Mouse (Mus musculus) heart, postnatal 0 days (tissue): ENCODE measurements around the gene Pdzrn3. TPM values are rescaled to one million over a fixed set of nuclear protein-coding genes. Genes with fewer than 3 reads are reported as not detected.

Experiments used
- ATAC-seq: fragments of 200-750 bp; cut with Nextera tagmentation; 2 replicates; pipeline ENCODE4 v1.8.0; 2017; ENCODE audit warnings: low read depth, moderate number of reproducible peaks, moderate library complexity; ENCODE audit not compliant: insufficient read depth
- DNase-seq: peaks from one replicate; pipeline ENCODE4 v3.0.0-alpha.2; 2016; ENCODE audit warnings: low spot score
- H3K27ac ChIP-seq: fragments of 300-500 bp; sonication (generic); 2 replicates; pipeline ENCODE4 v1.5.1; 2014; ENCODE audit warnings: low read depth, mild to moderate bottlenecking
- H3K27me3 ChIP-seq: fragments of 300-500 bp; sonication (generic); 2 replicates; pipeline ENCODE4 v1.6.1; 2014; ENCODE audit warnings: low read length, mixed read lengths; ENCODE audit not compliant: control insufficient read depth, insufficient read depth
- H3K36me3 ChIP-seq: fragments of 300-500 bp; sonication (generic); replicated peaks from 2 replicates; pipeline ENCODE4 v1.6.1; 2014; ENCODE audit warnings: low read length, mixed read lengths; ENCODE audit not compliant: control insufficient read depth, insufficient read depth
- H3K4me1 ChIP-seq: fragments of 300-500 bp; sonication (generic); 2 replicates; pipeline ENCODE4 v1.6.1; 2014; ENCODE audit warnings: antibody characterized with exemption; ENCODE audit not compliant: control insufficient read depth, insufficient read depth
- H3K4me2 ChIP-seq: fragments of 300-500 bp; sonication (generic); 2 replicates; pipeline ENCODE4 v1.6.1; 2014; ENCODE audit warnings: low read depth, mild to moderate bottlenecking, low read length, moderate library complexity
- H3K4me3 ChIP-seq: fragments of 300-500 bp; sonication (generic); 2 replicates; pipeline ENCODE4 v1.5.1; 2014; ENCODE audit warnings: low read depth, low read length
- H3K9ac ChIP-seq: fragments of 300-500 bp; sonication (generic); replicated peaks from 2 replicates; pipeline ENCODE4 v1.6.1; 2014; ENCODE audit warnings: low read depth, low read length, mixed read lengths
- H3K9me3 ChIP-seq: fragments of 300-500 bp; sonication (generic); replicated peaks from 2 replicates; pipeline ENCODE4 v1.6.1; 2016; ENCODE audit warnings: low read length; ENCODE audit not compliant: control insufficient read depth
- CTCF ChIP-seq: IDR thresholded peaks from 2 replicates; pipeline ENCODE4 v1.5.1; 2016; ENCODE audit warnings: antibody characterized with exemption, control low read depth, low read depth
- EP300 ChIP-seq: IDR thresholded peaks from 2 replicates; pipeline ENCODE4 v1.6.1; 2016; ENCODE audit warnings: antibody characterized with exemption, low read depth
- WGBS: fragments of 180-500 bp; shearing (Covaris S2); extraction: QIAGEN DNeasy Blood & Tissue Kit; methylation state at CpG from one replicate; pipeline ENCODE4 v1.1.7; 2014; 5-methylcytosine and 5-hydroxymethylcytosine counted together
- polyA plus RNA-seq: library from polyadenylated mRNA; unstranded; fragments of >200 nt; fragmentation: Nextera tagmentation; extraction: Ambion mirVana; gene quantifications from 2 replicates; pipeline ENCODE4 v1.2.1, GENCODE M21; 2015
- total RNA-seq: library from RNA; depleted of rRNA; stranded (reverse); fragments of >200 nt; gene quantifications from 2 replicates; pipeline ENCODE4 v1.2.3, GENCODE M21; 2014; ENCODE audit warnings: low replicate concordance

The Pdzrn3 gene
- total and polyA plus RNA-seq, 2 experiments from 2014 or later, result 12.2 to 116 TPM

DNA sequence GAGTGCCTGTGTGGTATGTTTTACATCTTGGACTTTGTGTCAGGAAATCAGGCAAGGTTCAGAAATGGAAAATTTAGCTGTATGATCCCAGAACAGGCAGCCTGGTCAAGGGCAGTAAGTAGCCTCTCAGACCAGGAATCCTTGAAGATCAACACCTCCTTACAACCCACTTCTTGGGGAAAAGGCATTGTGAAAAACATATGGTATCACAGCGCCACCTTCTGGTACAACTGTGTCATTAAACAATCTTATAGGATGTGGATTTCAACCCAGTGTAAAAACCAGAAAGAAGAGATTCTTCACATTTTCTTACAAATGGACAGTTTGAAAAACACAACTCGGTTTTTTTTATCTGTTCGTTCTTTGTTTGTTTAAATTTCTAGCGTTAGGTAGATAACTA lies 116.2 kb downstream of the Pdzrn3 start:
- Histone ChIP-seq H3K4me2 (no peak overlapping the region), H3K27ac (no peak overlapping the region), H3K9me3 (no peaks in the 10 kb centered on the region), H3K27me3 (no peaks in the 10 kb centered on the region), H3K9ac (no peak overlapping the region), H3K36me3 (no peaks in the 10 kb centered on the region), H3K4me1 (peaks cover 31% of the 10 kb centered on the region), H3K4me3 (no peak overlapping the region)
- ATAC-seq, result no peak
- 10% methylated on average over 4 of the region's 4 CpGs for WGBS
- TF ChIP-seq CTCF (peak; percentile 74), EP300 (no peak)
- no peak for DNase-seq

DNA sequence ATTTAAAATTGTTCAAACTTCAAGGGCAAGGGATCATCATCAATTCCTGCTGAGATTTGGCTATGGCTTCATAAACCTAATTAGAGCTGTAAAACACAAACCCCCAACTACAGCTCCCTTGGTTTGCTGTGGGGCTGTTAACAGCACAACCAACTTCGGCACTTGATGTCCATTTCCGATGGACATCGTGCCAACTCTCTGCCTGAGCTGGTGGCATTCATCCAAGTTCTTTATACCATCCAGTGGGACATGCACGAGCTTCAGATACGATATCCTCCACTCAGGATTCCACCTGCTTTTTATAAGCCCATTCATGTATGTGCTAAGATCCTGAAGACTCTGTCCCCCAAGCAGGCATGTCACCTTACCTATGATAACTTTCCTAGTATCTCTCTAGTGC lies 118.3 kb downstream of the Pdzrn3 start:
- no peak for DNase-seq

DNA sequence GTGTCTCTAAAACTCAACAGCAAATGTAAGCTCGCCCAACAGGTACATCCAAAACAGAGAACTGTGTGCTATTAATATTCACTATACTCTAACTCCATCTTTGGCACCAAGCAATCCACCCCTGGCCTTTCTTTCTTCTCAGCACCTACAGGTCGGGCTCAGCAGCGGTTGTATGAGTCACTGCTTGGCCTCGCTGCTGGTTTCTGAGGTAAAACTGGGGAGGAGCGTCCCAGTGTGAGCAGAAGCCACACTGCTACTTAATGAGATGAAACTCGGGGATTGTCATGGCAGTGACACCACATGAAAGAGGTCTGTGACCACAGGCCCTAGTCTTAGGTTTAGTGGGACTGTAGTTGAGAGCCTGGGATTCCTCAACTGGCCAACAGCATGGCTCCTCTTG lies 120.3 kb downstream of the Pdzrn3 start:
- H3K27me3 ChIP-seq, result no peaks in the 10 kb centered on the region
- H3K36me3 ChIP-seq, result no peaks in the 10 kb centered on the region
- ATAC-seq, result no peak
- peaks cover 34% of the 10 kb centered on the region for H3K4me1 ChIP-seq
- TF ChIP-seq CTCF (no peak), EP300 (no peak)
- no peak overlapping the region for H3K4me3 ChIP-seq
- no peak for DNase-seq
- H3K27ac ChIP-seq, result no peak overlapping the region
- H3K9ac ChIP-seq, result no peak overlapping the region
- no peaks in the 10 kb centered on the region for H3K9me3 ChIP-seq
- WGBS, result 75% methylated on average over 6 of the region's 6 CpGs
- no peak overlapping the region for H3K4me2 ChIP-seq

More for the DNA sequence above, 118.3 kb downstream of the Pdzrn3 start:
- no peak overlapping the region for H3K4me3 ChIP-seq
- H3K36me3 ChIP-seq, result no peaks in the 10 kb centered on the region
- no peak for TF ChIP-seq EP300
- TF ChIP-seq CTCF, result no peak
- H3K27ac ChIP-seq, result no peak overlapping the region
- 22% methylated on average over 5 of the region's 5 CpGs for WGBS
- no peaks in the 10 kb centered on the region for H3K9me3 ChIP-seq
- ATAC-seq, result no peak
- H3K4me2 ChIP-seq, result no peak overlapping the region
- H3K4me1 ChIP-seq, result peaks cover 24% of the 10 kb centered on the region
- H3K9ac ChIP-seq, result no peak overlapping the region
- H3K27me3 ChIP-seq, result no peaks in the 10 kb centered on the region

DNA sequence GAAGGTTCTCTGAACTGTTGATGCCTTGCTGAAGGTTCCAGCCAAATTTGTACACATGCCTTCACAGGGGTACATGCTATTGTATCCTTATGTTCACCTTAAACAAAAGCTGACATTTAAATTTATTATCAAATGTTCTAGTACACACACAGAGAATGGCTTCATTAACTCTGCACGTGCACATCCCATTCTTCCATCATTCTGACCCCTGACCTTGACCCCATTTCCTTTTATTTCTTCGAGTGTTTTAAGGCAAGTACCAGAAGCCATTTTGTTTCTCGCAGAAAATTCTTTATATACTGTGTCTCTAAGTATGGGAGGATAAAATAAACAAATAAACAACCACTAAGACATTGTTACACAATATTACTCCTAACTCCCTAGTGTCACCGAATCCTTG lies 123.0 kb downstream of the Pdzrn3 start:
- whole genome bisulfite sequencing, result 75% methylated on average over 4 of the region's 4 CpGs
- Histone ChIP-seq H3K4me2 (no peak overlapping the region), H3K4me3 (no peak overlapping the region), H3K4me1 (peaks cover 44% of the 10 kb centered on the region), H3K27ac (no peak overlapping the region), H3K36me3 (no peaks in the 10 kb centered on the region), H3K27me3 (no peaks in the 10 kb centered on the region), H3K9me3 (no peaks in the 10 kb centered on the region), H3K9ac (no peak overlapping the region)
- ATAC-seq (no peak), DNase-seq (no peak)
- TF ChIP-seq EP300, result no peak
- no peak for TF ChIP-seq CTCF

DNA sequence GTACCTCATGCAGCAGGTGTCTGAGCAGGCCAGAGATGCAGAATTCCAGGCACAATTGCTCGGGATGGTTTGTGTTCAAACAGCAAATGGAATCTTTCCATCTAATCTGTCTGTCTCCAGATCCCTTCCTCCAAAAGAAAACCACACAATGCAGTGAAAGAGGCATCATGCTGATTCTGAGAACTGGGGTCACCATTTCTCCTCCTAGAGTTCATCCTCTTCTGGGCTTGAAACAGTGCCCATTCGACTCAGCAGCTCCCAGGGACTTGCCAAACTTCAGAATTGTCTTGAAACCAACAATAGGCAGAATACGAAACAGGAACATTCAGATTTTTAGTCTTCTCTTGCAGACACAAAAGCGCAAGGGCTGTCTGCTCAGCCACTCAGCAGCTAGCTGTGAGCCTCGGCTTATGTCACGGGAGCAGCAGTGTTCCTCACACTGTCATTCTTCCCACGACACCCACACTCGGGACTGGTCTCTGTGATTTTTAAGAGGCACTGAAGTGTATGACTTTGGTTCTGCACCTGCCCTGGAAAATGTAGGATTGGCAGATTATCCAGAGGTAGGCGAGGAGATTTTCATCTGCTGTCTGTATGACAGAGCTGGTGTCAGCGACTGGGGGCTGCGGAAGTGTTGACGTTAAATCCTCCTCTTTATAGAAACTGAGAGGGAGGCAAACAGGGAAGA lies 125.6 kb downstream of the Pdzrn3 start:
- no peak for ATAC-seq
- Histone ChIP-seq H3K9me3 (no peaks in the 10 kb centered on the region), H3K36me3 (no peaks in the 10 kb centered on the region), H3K27ac (no peak overlapping the region), H3K9ac (no peak overlapping the region), H3K4me1 (peaks cover 34% of the 10 kb centered on the region), H3K4me3 (no peak overlapping the region), H3K27me3 (no peaks in the 10 kb centered on the region), H3K4me2 (no peak overlapping the region)
- WGBS, result 63% methylated on average over 12 of the region's 12 CpGs
- no peak for TF ChIP-seq EP300
- no peak for DNase-seq

DNA sequence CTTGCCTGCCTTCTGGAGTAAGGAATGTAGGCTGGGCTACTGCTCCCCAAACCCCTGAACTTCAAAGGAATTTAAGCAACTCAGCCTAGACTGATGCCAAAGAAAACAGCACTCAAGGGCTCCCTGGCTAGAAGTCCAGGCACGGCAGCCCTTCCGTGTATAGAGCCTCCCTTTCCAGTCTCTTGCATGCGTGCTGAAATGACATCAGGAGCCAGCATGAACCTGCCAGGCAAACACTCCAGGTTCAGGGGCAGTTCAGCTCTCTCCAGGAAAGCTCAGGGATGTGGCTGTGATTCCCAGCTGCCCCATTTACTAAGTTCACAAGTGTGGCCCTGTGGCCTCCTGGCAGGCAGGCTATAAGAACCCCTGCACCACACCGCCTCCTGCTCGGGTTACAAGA lies 126.5 kb downstream of the Pdzrn3 start:
- DNase-seq (no peak), ATAC-seq (peak; percentile 49; the same call in 1 of the 2 replicates)
- Histone ChIP-seq H3K9me3 (no peaks in the 10 kb centered on the region), H3K9ac (no peak overlapping the region), H3K27me3 (no peaks in the 10 kb centered on the region), H3K4me3 (no peak overlapping the region), H3K27ac (0 out of 2 replicates have a peak overlapping the region, but pooled peaks have one; percentile 2), H3K4me2 (no peak overlapping the region), H3K4me1 (peaks cover 34% of the 10 kb centered on the region), H3K36me3 (no peaks in the 10 kb centered on the region)
- no peak for TF ChIP-seq CTCF
- TF ChIP-seq EP300, result no peak
- WGBS, result 29% methylated on average over 5 of the region's 5 CpGs
